Mouse (Mus musculus): ENCODE results near the gene Mob1a.
"Not testable (repeated sequence)": the region's sequence is repeated elsewhere in the genome, so short reads cannot be mapped to it uniquely, and the experiment has no call there.

The Mob1a gene

GRCm38 (mm10) chr6:83342957-83343356 is 17.1 kb downstream of the Mob1a start:
- ATAC-seq (ENCODE audit: low TSS enrichment): no peak

- ATAC-seq (ENCODE audit: low TSS enrichment): not testable (repeated sequence)
These were observed 19.5 kb downstream of the Mob1a start for GRCm38 (mm10) chr6:83345285-83345684.

- ATAC-seq (ENCODE audit: low TSS enrichment): no peak
These were observed 22.1 kb downstream of the Mob1a start for GRCm38 (mm10) chr6:83347916-83348315.

GRCm38 (mm10) chr6:83348873-83349272 is 23.1 kb downstream of the Mob1a start, which contains the start of gene Bola3:
Gene Bola3 (plus strand): TSS chr6:83349147.
- peak; percentile 4; the same call in 1 of the 2 replicates for ATAC-seq (ENCODE audit: low TSS enrichment)

- peak; percentile 88 for ATAC-seq (ENCODE audit: low TSS enrichment)
These were observed 23.6 kb downstream of the Mob1a start for GRCm38 (mm10) chr6:83349274-83349958.

- ATAC-seq (ENCODE audit: low TSS enrichment): no peak
These were observed 24.4 kb downstream of the Mob1a start for GRCm38 (mm10) chr6:83350172-83350571.

- ATAC-seq (ENCODE audit: low TSS enrichment): no peak
These were observed 25.1 kb downstream of the Mob1a start for GRCm38 (mm10) chr6:83350851-83351405.

GRCm38 (mm10) chr6:83351490-83352160 is 25.8 kb downstream of the Mob1a start:
- ATAC-seq (ENCODE audit: low TSS enrichment): no peak

GRCm38 (mm10) chr6:83352666-83353410 is 27.0 kb downstream of the Mob1a start:
- peak; percentile 39; the same call in 1 of the 2 replicates for ATAC-seq (ENCODE audit: low TSS enrichment)

- no peak for ATAC-seq (ENCODE audit: low TSS enrichment)
These were observed 29.3 kb downstream of the Mob1a start for GRCm38 (mm10) chr6:83354856-83355781.

GRCm38 (mm10) chr6:83356569-83357138 is 30.8 kb downstream of the Mob1a start:
- ATAC-seq (ENCODE audit: low TSS enrichment): peak; percentile 36

- no peak for ATAC-seq (ENCODE audit: low TSS enrichment)
These were observed 31.6 kb downstream of the Mob1a start for GRCm38 (mm10) chr6:83357436-83357835.

- no peak for ATAC-seq (ENCODE audit: low TSS enrichment)
These were observed 35.9 kb downstream of the Mob1a start for GRCm38 (mm10) chr6:83361523-83362248.

- ATAC-seq (ENCODE audit: low TSS enrichment): peak; percentile 16
These were observed 37.3 kb downstream of the Mob1a start for GRCm38 (mm10) chr6:83363075-83363474.

GRCm38 (mm10) chr6:83370316-83370965 is 44.6 kb downstream of the Mob1a start:
- no peak for ATAC-seq (ENCODE audit: low TSS enrichment)

- ATAC-seq (ENCODE audit: low TSS enrichment): peak; percentile 33; the same call in 1 of the 2 replicates
These were observed 45.5 kb downstream of the Mob1a start for GRCm38 (mm10) chr6:83371350-83371749.

GRCm38 (mm10) chr6:83373704-83374300 is 48.0 kb downstream of the Mob1a start:
- ATAC-seq (ENCODE audit: low TSS enrichment): no peak

GRCm38 (mm10) chr6:83381510-83382491 is 56.0 kb downstream of the Mob1a start:
- ATAC-seq (ENCODE audit: low TSS enrichment): 0 out of 2 replicates have a peak, but pooled peaks have one; percentile 20

Data from frontal cortex, adult (tissue).